Mouse (Mus musculus) megakaryocyte, embryonic 14.5 days (primary cell): ENCODE data around the gene Dennd1a. TPM values are rescaled to one million over a fixed set of nuclear protein-coding genes. Genes with fewer than 3 reads are reported as not detected.

Experiments
- H3K27me3 ChIP-seq: replicated peaks from 2 replicates; pipeline ENCODE3; 2012; ENCODE audit warnings: inconsistent platforms
- H3K36me3 ChIP-seq: replicated peaks from 2 replicates; pipeline ENCODE3; 2012; ENCODE audit warnings: low read length, inconsistent platforms, mixed read lengths
- H3K4me1 ChIP-seq: 2 replicates; pipeline ENCODE4 v1.6.1; 2012; ENCODE audit warnings: inconsistent platforms
- H3K4me3 ChIP-seq: replicated peaks from 2 replicates; pipeline ENCODE3; 2012; ENCODE audit warnings: moderate library complexity, mild to moderate bottlenecking, inconsistent platforms
- H3K9me3 ChIP-seq: 2 replicates; pipeline ENCODE4 v1.6.1; 2012; ENCODE audit warnings: inconsistent platforms
- FLI1 ChIP-seq: IDR thresholded peaks from 2 replicates; pipeline ENCODE4 v1.6.1; 2012; ENCODE audit warnings: low read length, inconsistent platforms, mixed read lengths
- GATA1 ChIP-seq: IDR thresholded peaks from 3 replicates; pipeline ENCODE4 v1.6.1; 2012; ENCODE audit warnings: mixed read lengths, low read length, inconsistent platforms, borderline replicate concordance
- polyA plus RNA-seq: library from polyadenylated mRNA; stranded (reverse); fragments of >175 nt; gene quantifications from 2 replicates; pipeline ENCODE4 v1.2.3, GENCODE M21; 2012; ENCODE audit warnings: low replicate concordance; ENCODE audit not compliant: insufficient read depth

Gene Dennd1a
- polyA plus RNA-seq, 1 experiment, result 25.6 TPM

DNA sequence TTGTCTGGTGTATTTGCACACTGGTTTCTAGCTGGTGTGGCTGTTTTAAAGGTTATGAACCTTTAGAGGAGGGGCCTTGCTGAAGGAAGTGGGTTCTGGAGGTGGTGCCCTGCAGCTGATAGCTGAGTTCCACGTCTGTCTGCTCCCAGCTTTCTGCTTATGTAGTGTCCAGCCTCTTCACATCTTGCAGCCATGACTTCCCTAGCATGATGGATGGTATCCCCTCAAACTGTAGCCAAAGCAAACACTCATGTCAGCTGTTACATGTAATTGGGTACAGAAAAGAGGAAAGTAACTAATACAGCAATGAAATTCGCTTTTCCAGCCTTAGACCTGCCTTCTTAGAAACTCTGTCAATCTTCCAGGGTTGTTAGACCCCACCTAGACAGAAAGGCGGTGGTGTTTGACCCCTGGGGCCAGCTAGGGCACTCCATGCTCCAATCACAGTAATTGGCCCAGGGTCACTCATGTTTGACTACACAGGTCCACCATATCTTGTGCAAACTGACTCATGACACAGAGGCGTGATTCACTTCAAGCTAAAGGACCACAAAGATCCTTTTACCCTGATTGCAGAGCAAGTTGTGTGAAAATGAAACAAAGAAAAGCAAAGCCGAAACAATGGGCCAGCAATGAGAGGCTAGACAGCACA, 405.8 kb downstream of the Dennd1a start:
- Histone ChIP-seq H3K27me3 (peaks cover 5% of the 10 kb centered on the region), H3K9me3 (peaks cover 6% of the 10 kb centered on the region; the same call in 1 of the 2 replicates), H3K36me3 (no peaks in the 10 kb centered on the region), H3K4me1 (peaks cover 3% of the 10 kb centered on the region; the same call in 1 of the 2 replicates), H3K4me3 (no peak overlapping the region)
- no peak for TF ChIP-seq FLI1
- no peak for TF ChIP-seq GATA1

DNA sequence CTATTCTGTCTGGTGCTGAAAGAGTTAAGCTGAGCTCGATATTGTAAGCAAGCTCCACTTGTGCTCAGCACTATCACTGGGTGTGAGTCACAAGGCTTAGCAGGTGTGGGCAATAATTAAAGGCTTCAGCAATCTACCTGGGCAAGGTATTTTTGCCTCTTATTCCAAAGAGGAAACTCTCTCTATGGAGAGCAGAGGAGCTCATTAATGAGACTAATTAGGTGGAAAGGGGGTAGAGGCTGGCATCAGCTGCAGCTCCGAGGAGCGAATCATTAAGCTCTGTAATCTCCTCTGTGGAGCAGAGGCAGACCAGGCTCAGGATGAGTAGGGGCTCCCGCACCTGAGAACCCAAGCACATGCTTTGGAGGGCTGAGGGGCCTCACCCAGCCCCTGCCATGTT, 407.5 kb downstream of the Dennd1a start:
- no peaks in the 10 kb centered on the region for H3K36me3 ChIP-seq
- peaks cover 4% of the 10 kb centered on the region; the same call in 1 of the 2 replicates for H3K4me1 ChIP-seq
- no peak for TF ChIP-seq FLI1
- peaks cover under 1% of the 10 kb centered on the region; the same call in 1 of the 2 replicates for H3K9me3 ChIP-seq
- H3K27me3 ChIP-seq, result peaks cover 5% of the 10 kb centered on the region
- no peak overlapping the region for H3K4me3 ChIP-seq

DNA sequence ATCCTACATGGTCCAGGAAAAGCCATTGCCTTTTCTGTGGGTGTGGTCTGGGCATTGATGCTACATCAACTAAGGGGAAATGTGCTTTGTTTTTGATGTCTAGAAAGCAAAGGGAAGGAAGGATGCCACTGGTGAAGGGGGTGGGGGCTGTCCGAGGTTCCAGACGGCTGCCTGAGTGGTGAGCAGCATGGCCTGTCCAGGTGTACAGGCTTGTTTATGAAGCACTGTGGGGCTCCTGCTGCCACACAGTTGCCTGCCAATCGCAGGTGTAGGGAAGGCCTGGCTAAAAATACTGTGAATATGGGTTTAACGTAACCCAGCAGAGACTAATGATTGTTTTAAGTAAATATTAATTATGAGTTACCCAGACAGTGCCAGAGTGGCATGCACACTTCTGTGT, 414.4 kb downstream of the Dennd1a start:
- no peak for TF ChIP-seq FLI1
- no peak for TF ChIP-seq GATA1
- Histone ChIP-seq H3K9me3 (no peaks in the 10 kb centered on the region), H3K36me3 (no peaks in the 10 kb centered on the region)

DNA sequence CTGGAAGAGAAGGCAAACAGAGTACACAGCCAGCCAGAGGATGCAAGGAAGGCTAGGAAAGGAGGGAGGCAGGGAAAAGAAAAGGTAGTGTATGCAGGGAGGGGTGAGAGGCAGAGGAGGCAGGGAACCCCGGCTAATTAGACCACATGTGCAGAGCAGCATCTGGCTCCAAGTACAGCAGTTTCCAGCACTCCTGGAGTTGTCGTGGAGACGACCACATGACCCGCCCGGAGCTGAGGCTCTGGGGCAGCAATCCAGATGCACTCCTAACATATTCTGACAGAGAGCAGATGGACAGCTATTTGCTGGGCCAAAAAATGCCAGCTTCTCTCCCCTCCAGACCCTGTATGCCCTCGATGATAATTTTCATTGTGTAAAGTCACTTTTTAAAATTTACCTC, 417.6 kb downstream of the Dennd1a start:
- no peak for TF ChIP-seq FLI1
- TF ChIP-seq GATA1, result no peak
- H3K27me3 ChIP-seq, result no peaks in the 10 kb centered on the region
- no peaks in the 10 kb centered on the region for H3K9me3 ChIP-seq
- no peak overlapping the region for H3K4me3 ChIP-seq
- peaks cover 4% of the 10 kb centered on the region; the same call in 1 of the 2 replicates for H3K4me1 ChIP-seq
- no peaks in the 10 kb centered on the region for H3K36me3 ChIP-seq

More for the DNA sequence above, 414.4 kb downstream of the Dennd1a start:
- Histone ChIP-seq H3K4me3 (no peak overlapping the region), H3K4me1 (peaks cover 8% of the 10 kb centered on the region; the same call in 1 of the 2 replicates), H3K27me3 (peaks cover 2% of the 10 kb centered on the region)

DNA sequence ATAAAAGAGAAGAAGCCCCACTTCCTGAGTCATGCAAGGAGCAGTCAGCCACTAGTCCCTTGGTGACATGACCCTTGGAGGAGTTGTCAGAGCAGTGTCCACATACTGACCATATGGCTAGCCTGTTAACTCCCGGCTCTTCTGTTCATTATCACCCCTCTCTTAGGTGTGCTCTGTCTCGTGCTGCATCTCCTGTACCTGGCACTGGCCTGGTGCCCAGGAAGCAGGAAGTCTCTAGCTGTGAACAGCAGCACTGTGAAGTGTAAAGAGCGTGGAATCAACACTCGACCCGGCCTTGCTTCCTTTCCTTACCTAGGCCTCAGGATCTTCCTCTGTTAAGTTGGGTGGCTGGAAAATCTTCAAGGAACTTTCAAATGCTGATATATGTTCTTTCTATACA, 419.8 kb downstream of the Dennd1a start:
- Histone ChIP-seq H3K4me3 (no peak overlapping the region), H3K36me3 (no peaks in the 10 kb centered on the region), H3K27me3 (no peaks in the 10 kb centered on the region), H3K9me3 (no peaks in the 10 kb centered on the region), H3K4me1 (no peaks in the 10 kb centered on the region)
- no peak for TF ChIP-seq FLI1
- TF ChIP-seq GATA1, result no peak

DNA sequence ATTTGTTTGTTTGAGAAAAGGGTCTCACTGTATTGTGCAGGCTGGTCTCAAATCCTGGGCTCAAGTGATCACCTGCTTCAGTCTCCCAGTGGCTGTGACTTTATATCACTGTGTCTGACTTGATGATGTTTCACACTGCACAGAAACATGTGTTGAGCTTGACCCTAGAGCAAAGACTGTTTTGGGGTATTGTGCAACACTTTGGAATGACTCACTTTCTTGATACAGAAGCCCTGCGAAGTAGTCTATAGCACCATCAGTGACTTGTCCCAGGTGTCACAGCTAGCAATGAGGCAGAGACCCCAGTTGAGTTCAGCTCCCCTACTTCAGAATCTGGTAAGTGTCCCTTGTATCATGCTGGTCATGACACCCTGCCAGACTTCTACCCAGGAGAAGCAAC, 429.7 kb downstream of the Dennd1a start:
- Histone ChIP-seq H3K27me3 (no peaks in the 10 kb centered on the region), H3K4me1 (0 out of 2 replicates have a peak, but pooled peaks cover 3% of the 10 kb centered on the region), H3K9me3 (no peaks in the 10 kb centered on the region), H3K36me3 (peaks cover 42% of the 10 kb centered on the region), H3K4me3 (no peak overlapping the region)
- TF ChIP-seq GATA1 (no peak), FLI1 (no peak)

DNA sequence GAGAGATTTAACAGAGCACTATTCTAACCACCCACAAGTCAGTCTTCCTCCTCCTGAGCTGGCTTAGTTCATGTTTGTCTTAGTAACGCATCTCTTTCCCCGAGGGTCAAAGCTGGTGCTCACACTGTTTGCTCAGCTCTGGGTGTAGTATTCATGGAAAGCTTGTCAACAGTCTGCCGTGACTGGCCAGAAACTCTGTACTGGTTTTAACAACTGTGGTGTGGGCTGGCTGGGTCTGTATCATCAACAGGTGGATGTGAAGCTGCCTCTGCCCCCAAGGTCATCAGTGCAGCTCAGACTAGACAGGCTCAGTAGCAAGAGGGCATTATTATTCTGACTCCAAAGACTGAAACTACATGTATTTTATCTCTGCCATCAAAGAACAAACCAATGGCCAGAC, 430.2 kb downstream of the Dennd1a start:
- H3K36me3 ChIP-seq, result peaks cover 43% of the 10 kb centered on the region
- H3K4me1 ChIP-seq, result 0 out of 2 replicates have a peak, but pooled peaks cover 3% of the 10 kb centered on the region
- no peak overlapping the region for H3K4me3 ChIP-seq
- TF ChIP-seq FLI1 (no peak), GATA1 (no peak)
- H3K27me3 ChIP-seq, result no peaks in the 10 kb centered on the region
- no peaks in the 10 kb centered on the region for H3K9me3 ChIP-seq

DNA sequence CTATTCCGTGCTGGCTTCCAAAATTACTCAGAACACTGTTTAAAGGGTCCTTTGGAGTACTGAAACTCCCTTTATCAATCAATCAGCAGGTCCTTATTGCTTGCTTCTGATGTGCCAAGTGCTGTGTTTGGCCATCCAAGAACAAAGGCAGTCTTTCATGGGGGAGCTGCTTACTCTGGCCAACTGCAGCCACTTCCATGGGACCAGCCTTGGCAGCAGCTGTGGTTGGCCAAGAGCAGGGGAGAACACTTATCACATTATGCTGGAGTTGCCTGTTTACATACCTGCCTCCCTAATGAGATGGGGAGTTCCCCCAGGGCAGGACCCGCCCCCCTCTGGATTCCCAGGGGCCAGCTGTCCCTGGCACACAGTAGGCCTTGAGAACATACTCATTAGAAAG, 432.0 kb downstream of the Dennd1a start:
- Histone ChIP-seq H3K9me3 (no peaks in the 10 kb centered on the region), H3K4me1 (0 out of 2 replicates have a peak, but pooled peaks cover 3% of the 10 kb centered on the region), H3K4me3 (no peak overlapping the region), H3K27me3 (no peaks in the 10 kb centered on the region), H3K36me3 (peaks cover 56% of the 10 kb centered on the region)
- no peak for TF ChIP-seq FLI1
- TF ChIP-seq GATA1, result no peak

DNA sequence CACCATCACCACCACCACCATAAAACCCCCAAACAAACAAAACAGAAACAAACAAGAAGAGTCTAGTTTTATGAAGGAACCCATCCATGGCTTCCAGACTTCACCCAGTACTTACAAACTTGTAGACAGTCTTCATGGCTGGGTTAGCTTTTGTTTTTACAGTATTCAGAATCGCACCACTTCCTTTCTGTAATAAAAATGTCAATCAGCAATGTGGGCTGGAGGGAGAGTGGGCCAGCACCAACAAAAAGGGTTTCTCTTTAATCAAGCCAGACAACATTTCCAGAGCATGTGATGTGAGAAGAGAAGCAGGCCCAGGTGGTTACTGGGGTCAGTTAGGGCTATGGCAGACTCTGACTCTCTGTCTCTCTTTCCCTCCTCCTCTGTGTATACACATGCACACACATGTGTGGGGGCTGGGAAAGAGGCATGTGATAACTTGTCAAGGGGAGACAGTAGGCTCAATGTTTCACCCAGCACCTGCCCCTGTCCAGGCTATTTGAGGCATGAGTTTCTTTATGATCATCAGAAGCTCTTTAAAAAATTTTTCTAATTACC, 433.2 kb downstream of the Dennd1a start:
- H3K4me1 ChIP-seq, result 0 out of 2 replicates have a peak, but pooled peaks cover 3% of the 10 kb centered on the region
- no peaks in the 10 kb centered on the region for H3K27me3 ChIP-seq
- TF ChIP-seq FLI1, result no peak
- TF ChIP-seq GATA1, result no peak
- no peak overlapping the region for H3K4me3 ChIP-seq
- peaks cover 56% of the 10 kb centered on the region for H3K36me3 ChIP-seq
- no peaks in the 10 kb centered on the region for H3K9me3 ChIP-seq

DNA sequence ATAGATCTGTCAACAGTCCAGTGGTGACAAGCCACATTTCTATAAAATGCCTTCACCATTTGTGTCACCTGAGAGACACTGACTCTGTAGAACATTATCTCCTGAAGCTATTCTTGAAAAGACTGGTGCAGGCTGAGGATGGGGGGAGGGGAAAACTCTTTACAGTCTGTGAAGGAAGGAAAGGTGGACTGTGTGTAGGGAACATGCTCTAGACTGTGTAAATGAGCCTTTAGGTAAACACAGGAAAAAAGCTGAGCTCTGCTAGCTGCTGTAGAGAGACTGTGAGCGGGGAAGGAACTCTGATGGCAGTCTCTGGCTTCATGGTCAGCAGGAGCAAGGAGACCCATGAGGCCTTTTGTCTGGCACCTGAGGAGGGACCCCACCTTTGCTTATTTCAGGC, 436.6 kb downstream of the Dennd1a start:
- H3K9me3 ChIP-seq, result no peaks in the 10 kb centered on the region
- 0 out of 2 replicates have a peak, but pooled peaks cover 3% of the 10 kb centered on the region for H3K4me1 ChIP-seq
- H3K4me3 ChIP-seq, result no peak overlapping the region
- H3K36me3 ChIP-seq, result peaks cover 39% of the 10 kb centered on the region
- TF ChIP-seq FLI1 (no peak), GATA1 (no peak)
- H3K27me3 ChIP-seq, result no peaks in the 10 kb centered on the region

DNA sequence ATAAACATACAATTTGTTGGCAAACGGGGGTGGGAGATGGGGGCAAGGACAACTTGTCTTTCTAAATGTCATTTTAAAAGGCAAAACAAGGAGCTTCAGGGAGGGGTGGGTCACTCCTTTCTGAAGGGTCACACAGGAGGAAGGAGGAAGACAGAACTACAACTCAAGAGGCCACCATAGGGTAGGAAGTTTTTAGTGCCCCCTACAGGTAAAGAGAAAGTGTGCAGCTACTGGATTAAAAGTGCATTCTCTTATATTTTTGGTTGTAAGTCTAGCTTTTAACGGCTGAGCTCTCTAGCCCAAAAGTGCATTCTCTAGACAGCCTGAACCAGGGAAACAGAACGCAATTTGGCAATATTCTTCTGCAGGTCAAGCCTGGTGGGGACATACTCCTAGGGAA, 437.8 kb downstream of the Dennd1a start:
- 0 out of 2 replicates have a peak, but pooled peaks cover 3% of the 10 kb centered on the region for H3K4me1 ChIP-seq
- no peaks in the 10 kb centered on the region for H3K27me3 ChIP-seq
- H3K4me3 ChIP-seq, result no peak overlapping the region
- TF ChIP-seq GATA1, result no peak
- TF ChIP-seq FLI1, result no peak
- H3K9me3 ChIP-seq, result no peaks in the 10 kb centered on the region
- H3K36me3 ChIP-seq, result peaks cover 31% of the 10 kb centered on the region
